Mouse (Mus musculus) liver, adult 2 months (tissue): ENCODE data around the gene Adgrl2. TPM values are rescaled to one million over a fixed set of nuclear protein-coding genes. Genes with fewer than 3 reads are reported as not detected.

Experiments
- DNase-seq: peaks from one replicate; pipeline ENCODE4 v3.0.0-alpha.2; 2011; ENCODE audit warnings: low read depth, low spot score; ENCODE audit errors: extremely low read depth
- H3K27ac ChIP-seq: fragments of 200-500 bp; replicated peaks from 2 replicates; pipeline ENCODE4 v1.5.1; 2012; ENCODE audit warnings: low read depth, mild to moderate bottlenecking, control low read depth, inconsistent platforms, low read length; ENCODE audit not compliant: insufficient read depth
- H3K27me3 ChIP-seq: fragments of 200-500 bp; 2 replicates; pipeline ENCODE4 v1.6.1; 2012; ENCODE audit warnings: mild to moderate bottlenecking, moderate library complexity, low read length, inconsistent platforms; ENCODE audit not compliant: control insufficient read depth, insufficient read depth
- H3K36me3 ChIP-seq: fragments of 200-500 bp; 2 replicates; pipeline ENCODE4 v1.6.1; 2012; ENCODE audit warnings: low read length, inconsistent platforms; ENCODE audit not compliant: control insufficient read depth, insufficient read depth
- H3K4me1 ChIP-seq: fragments of 200-500 bp; 2 replicates; pipeline ENCODE4 v1.6.1; 2011; ENCODE audit warnings: low read length; ENCODE audit not compliant: control insufficient read depth, insufficient read depth
- H3K4me3 ChIP-seq: fragments of 200-500 bp; 2 replicates; pipeline ENCODE4 v1.5.1; 2011; ENCODE audit warnings: low read depth, mild to moderate bottlenecking, control low read depth, low read length, moderate library complexity; ENCODE audit not compliant: insufficient read depth
- H3K79me2 ChIP-seq: fragments of 200-500 bp; 2 replicates; pipeline ENCODE4 v1.6.1; 2012; ENCODE audit warnings: inconsistent platforms, mild to moderate bottlenecking, low read length, moderate library complexity; ENCODE audit not compliant: control insufficient read depth, insufficient read depth
- H3K9ac ChIP-seq: fragments of 200-500 bp; 2 replicates; pipeline ENCODE4 v1.6.1; 2012; ENCODE audit warnings: low read depth, mild to moderate bottlenecking, control low read depth, inconsistent platforms, low read length
- CTCF ChIP-seq: fragments of 200-500 bp; IDR thresholded peaks from 2 replicates; pipeline ENCODE4 v1.5.1; 2011; ENCODE audit warnings: low read depth, low read length, control low read depth
- POLR2A ChIP-seq: fragments of 200-500 bp; IDR thresholded peaks from 2 replicates; pipeline ENCODE4 v1.6.1; 2011; ENCODE audit warnings: low read length, control low read depth; ENCODE audit not compliant: insufficient read depth; ENCODE audit errors: extremely low read depth
- WGBS: fragments of 180-500 bp; shearing (Covaris S2); methylation state at CpG from one replicate; pipeline ENCODE4 v1.1.7; 2018; 5-methylcytosine and 5-hydroxymethylcytosine counted together
- polyA plus RNA-seq: library from polyadenylated mRNA; depleted of rRNA; stranded (reverse); fragments of >200 nt; gene quantifications from 2 replicates; pipeline ENCODE4 v1.2.3, GENCODE M21; 2012
- total RNA-seq: library from RNA; depleted of rRNA; stranded (reverse); fragments of >200 nt; gene quantifications from 2 replicates; pipeline ENCODE4 v1.2.3, GENCODE M21; 2014

Adgrl2 gene
- total and polyA plus RNA-seq, 2 experiments, result 26.2 to 27.9 TPM

GRCm38 (mm10) chr3:148933160-148933559, 57.2 kb downstream of the Adgrl2 start:
- no peak for TF ChIP-seq POLR2A
- TF ChIP-seq CTCF, result no peak
- H3K27me3 ChIP-seq, result no peaks in the 10 kb centered on the region
- peaks cover 38% of the 10 kb centered on the region; the same call in 1 of the 2 replicates for H3K79me2 ChIP-seq
- H3K36me3 ChIP-seq, result 0 out of 2 replicates have a peak, but pooled peaks cover 1% of the 10 kb centered on the region
- peaks cover 6% of the 10 kb centered on the region for H3K4me1 ChIP-seq
- 80% methylated on average over 6 of the region's 6 CpGs for WGBS
- no peak overlapping the region for H3K27ac ChIP-seq
- DNase-seq, result no peak
- no peak overlapping the region for H3K4me3 ChIP-seq
- no peak overlapping the region for H3K9ac ChIP-seq

- 0 out of 2 replicates have a peak, but pooled peaks cover 1% of the 10 kb centered on the region for H3K36me3 ChIP-seq
- no peak overlapping the region for H3K4me3 ChIP-seq
- peaks cover 8% of the 10 kb centered on the region for H3K4me1 ChIP-seq
- no peaks in the 10 kb centered on the region for H3K27me3 ChIP-seq
- DNase-seq, result no peak
- H3K27ac ChIP-seq, result no peak overlapping the region
- peaks cover 39% of the 10 kb centered on the region for H3K79me2 ChIP-seq
- H3K9ac ChIP-seq, result no peak overlapping the region
- TF ChIP-seq CTCF, result no peak
- no peak for TF ChIP-seq POLR2A
- WGBS, result 93% methylated on average over 6 of the region's 6 CpGs
These were observed 59.4 kb downstream of the Adgrl2 start for GRCm38 (mm10) chr3:148930913-148931312.

GRCm38 (mm10) chr3:148926330-148926729, 64.0 kb downstream of the Adgrl2 start:
- no peak for DNase-seq
- Histone ChIP-seq H3K9ac (no peak overlapping the region), H3K79me2 (peaks cover 41% of the 10 kb centered on the region), H3K4me1 (peaks cover 6% of the 10 kb centered on the region), H3K36me3 (no peaks in the 10 kb centered on the region), H3K27me3 (no peaks in the 10 kb centered on the region), H3K27ac (no peak overlapping the region), H3K4me3 (no peak overlapping the region)
- TF ChIP-seq POLR2A (no peak), CTCF (no peak)
- WGBS, result 77% methylated on average over 3 of the region's 3 CpGs

- Histone ChIP-seq H3K9ac (no peak overlapping the region), H3K36me3 (no peaks in the 10 kb centered on the region), H3K27ac (no peak overlapping the region), H3K27me3 (no peaks in the 10 kb centered on the region), H3K4me3 (no peak overlapping the region), H3K79me2 (peaks cover 37% of the 10 kb centered on the region), H3K4me1 (peaks cover 17% of the 10 kb centered on the region)
- TF ChIP-seq CTCF (no peak), POLR2A (no peak)
- DNase-seq, result no peak
- 94% methylated on average over 14 of the region's 14 CpGs for WGBS
These were observed 67.7 kb downstream of the Adgrl2 start for GRCm38 (mm10) chr3:148922618-148923095.

GRCm38 (mm10) chr3:148921966-148922587, 68.3 kb downstream of the Adgrl2 start:
- 82% methylated on average over 13 of the region's 13 CpGs for WGBS
- TF ChIP-seq POLR2A, result no peak
- no peak for TF ChIP-seq CTCF
- H3K27ac ChIP-seq, result no peak overlapping the region
- peak; percentile 27 for DNase-seq
- no peak overlapping the region for H3K4me3 ChIP-seq
- no peaks in the 10 kb centered on the region for H3K27me3 ChIP-seq
- peaks cover 38% of the 10 kb centered on the region for H3K79me2 ChIP-seq
- no peaks in the 10 kb centered on the region for H3K36me3 ChIP-seq
- H3K9ac ChIP-seq, result no peak overlapping the region
- H3K4me1 ChIP-seq, result peaks cover 17% of the 10 kb centered on the region

- 85% methylated on average over 6 of the region's 6 CpGs for WGBS
- H3K79me2 ChIP-seq, result peaks cover 31% of the 10 kb centered on the region; the same call in 1 of the 2 replicates
- no peak for DNase-seq
- no peak overlapping the region for H3K9ac ChIP-seq
- no peaks in the 10 kb centered on the region for H3K27me3 ChIP-seq
- peaks cover 12% of the 10 kb centered on the region for H3K4me1 ChIP-seq
- H3K36me3 ChIP-seq, result peaks cover under 1% of the 10 kb centered on the region; the same call in 1 of the 2 replicates
- no peak overlapping the region for H3K4me3 ChIP-seq
- TF ChIP-seq CTCF (no peak), POLR2A (no peak)
- H3K27ac ChIP-seq, result no peak overlapping the region
These were observed 69.5 kb downstream of the Adgrl2 start for GRCm38 (mm10) chr3:148920881-148921280.
